Mouse (Mus musculus) ovary, postnatal 10 days (tissue): ENCODE data around the gene Msh5.

Source experiments
- DNase-seq: peaks from one replicate; pipeline ENCODE4 v3.0.0; 2022; ENCODE audit warnings: low spot score

Gene Msh5

DNA sequence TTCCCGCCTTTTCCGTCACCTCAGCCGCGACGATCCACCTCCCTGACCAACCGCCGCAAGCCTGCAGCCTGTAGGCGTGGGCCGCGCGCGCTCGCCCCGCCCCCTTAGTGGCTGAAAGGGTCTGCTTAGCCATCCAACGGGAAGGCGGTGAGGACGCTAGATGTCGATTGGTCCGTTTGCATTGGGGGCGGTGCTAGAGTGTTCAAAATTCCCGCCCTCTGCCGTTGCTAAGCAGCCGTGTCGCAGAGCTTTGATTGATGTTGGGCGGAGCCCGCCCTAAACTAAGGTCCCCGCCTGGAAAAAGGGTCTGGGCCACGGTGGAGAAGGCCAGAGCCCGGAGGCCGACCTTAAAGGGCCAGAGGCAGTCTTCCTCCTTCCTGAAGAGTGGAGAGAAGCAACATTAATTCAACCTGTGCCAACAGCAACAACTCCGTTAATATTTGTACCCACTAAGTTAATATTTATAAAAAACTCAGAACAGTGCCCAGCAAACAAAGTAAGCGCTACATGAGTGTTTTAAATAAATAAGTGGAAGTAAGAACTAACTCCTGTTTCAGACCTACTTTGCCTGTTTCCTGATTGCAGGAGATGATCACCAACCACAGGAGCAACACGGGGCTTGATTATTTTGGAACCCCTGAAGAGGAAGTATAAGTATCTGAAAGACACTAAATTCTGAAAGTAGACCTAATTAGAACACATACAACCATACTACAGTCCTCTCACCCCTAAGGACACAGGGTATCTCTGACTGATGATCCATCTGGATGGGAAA is at the start of gene Msh5:
Gene Msh5 (minus strand): TSS at position 65 of the 775 bp plus-strand sequence.
- DNase-seq, result peak; percentile 88

DNA sequence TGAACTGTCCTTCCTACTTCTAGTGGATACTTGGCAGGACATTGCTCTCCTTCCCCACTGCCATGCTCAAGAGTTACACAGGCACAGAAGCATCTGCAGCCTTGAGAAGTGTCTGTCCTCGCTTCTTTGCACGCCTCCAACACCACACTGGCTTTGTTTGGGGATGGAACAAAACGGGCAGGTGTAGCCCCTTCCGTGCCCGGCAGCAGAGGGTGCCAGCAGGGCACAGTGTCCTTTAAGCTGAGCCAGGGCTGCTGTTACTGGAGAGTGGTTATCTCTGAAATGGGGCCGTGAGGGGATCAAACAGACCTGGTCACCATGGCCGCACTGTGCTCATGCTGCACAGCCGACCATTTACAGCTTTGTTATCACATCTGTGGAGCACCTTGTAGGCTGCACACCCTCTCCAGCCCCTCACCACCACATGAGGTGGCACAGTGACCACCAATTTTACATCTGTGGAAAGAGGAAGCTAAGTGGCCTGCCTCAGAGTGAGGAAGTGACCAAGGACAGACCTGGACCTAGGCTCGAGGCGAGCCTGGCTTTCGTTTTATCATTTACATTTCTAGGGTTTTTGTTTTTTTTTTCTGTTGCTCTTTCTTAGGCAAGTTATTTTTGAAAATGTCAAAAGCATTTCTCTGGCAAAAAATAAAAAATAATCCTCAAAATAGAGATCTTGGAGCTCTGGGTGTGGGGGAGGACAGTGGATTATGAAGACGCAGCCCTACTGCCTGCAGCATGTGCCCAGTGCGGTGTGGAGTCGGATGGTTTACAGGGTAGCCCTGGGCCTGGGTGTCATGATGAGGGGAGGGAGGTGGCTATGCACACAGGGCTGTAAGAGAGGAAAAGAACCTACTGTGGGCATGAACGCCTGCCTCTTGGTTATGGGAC is 48.2 kb upstream of the Msh5 start:
- DNase-seq, result no peak

DNA sequence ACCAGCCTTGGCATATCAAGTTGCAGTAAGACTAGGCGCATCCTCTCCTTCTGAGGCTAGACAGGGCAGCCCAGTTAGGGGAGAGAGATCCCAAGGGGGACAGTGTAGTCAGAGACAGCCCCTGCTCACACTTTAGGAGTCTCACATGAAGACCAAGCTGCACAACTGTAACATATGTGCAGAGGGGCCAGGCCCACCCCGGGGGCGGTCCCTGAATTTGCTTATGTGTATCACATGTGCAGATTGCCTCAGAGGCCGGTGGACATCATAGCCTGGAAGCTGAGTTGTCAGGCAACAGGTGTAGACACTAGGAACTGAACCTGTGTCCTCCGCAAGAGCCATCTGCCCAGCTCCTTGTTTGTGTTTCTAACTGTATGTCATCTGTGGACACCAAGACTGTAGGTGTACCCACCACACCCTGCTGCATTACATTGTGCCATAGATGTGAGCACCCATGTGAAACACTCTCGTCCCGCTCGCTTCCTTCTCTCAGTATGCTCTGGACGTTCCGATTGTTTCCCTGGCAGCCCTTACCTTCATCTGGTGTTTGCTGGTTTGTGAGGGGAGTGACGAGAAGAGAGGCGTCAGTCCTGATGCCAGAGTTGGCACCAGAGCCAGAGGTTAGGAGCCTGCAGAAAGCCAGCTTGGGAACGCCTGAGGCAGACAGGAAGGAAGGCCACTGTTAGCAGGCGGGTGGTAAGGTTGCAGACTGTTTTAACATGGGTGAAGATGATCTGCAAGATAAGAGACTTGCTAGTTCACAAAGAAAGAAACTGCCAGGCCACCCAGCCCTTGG is 46.1 kb upstream of the Msh5 start:
- no peak for DNase-seq

DNA sequence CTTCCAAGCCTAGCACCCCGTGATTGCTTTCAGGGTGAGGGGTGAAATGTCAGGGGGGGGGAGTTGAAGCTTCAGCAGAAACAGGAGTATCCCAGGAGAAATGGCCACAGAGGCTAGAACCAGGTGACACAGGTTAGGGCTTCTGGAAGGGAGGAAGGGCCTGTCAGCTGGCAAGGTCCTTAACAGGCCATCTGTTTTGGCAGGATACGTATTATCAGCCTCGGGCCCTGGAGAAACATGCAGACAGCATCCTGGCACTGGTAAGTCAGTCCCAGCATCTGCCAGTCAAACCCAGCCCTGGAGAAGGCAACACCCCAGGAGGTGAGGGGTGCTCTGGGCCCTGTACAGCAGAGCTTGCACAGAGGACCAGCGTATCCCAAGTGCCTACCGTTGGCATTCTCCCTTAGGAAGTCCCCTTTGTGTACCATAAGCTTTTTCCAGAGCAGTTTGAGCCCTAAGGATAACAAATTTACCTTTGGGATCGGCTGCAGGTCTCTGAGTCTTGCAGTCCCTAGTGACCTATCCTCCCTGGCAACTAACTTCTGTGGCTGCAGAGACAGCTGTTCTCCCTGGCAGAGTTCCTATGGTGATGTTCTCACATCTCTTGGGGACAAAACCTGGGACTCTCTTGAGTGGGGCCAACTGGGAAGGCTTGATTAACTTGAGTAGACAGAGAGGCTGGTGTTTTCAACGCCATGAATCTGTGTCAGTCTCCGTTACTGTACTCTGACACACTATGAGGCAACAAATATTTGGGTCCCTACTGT is 43.8 kb upstream of the Msh5 start:
- no peak for DNase-seq

DNA sequence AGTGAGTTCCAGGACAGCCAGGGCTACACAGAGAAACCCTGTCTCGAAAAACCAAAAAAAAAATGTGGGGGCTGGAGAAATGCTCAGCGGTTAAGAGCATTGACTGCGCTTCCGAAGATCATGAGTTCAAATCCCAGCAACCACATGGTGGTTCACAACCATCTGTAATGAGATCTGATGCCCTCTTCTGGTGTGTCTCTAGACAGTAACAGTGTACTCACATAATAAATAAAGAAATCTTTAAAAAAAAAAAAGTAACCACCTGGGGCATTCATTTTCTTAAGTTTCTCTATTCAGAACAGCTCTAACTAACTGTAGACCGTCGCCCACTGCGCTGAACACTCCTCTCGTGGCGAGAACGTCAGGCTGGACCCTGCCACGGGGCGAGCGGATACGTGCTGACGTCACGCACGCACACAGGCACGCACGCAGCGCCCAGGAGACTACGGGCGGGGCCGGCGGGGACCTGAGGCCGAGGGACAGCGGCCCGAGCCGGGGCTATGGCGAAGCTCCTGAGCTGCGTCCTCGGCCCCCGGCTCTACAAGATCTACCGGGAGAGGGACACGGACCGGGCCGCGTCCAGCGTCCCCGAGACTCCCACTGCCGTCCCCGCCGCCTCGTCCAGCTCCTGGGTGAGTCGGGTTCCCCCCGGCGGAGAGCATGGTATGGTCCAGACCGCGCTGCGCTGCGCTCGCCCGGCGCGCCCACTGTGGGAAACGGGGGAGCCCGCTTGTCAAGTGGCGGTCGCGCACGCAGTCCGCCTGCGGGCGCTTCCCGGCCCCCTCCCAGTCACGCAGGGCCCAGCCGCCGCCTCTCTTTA is 42.5 kb upstream of the Msh5 start, which contains the start of gene Abhd16a:
Gene Abhd16a (plus strand): TSS at position 439 of the 820 bp plus-strand sequence.
- peak; percentile 93 for DNase-seq

DNA sequence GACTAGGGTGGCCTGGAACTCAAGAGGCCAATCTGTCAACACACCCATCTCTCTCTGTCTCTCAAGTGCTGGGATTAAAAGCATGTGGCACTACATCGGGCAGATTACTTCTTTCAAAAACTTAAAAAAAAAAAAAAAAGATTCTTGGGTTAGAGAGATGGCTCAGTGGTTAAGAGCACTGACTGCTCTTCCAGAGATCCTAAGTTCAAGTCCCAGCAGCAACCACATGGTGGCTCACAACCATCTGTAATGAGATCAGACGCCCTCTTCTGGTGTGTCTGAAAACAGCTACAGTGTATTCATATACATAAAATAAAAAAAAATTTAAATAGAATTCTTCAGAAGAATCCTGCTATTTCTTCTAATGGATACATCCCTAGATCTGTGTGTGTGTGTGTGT is 41.6 kb upstream of the Msh5 start:
- DNase-seq, result no peak

DNA sequence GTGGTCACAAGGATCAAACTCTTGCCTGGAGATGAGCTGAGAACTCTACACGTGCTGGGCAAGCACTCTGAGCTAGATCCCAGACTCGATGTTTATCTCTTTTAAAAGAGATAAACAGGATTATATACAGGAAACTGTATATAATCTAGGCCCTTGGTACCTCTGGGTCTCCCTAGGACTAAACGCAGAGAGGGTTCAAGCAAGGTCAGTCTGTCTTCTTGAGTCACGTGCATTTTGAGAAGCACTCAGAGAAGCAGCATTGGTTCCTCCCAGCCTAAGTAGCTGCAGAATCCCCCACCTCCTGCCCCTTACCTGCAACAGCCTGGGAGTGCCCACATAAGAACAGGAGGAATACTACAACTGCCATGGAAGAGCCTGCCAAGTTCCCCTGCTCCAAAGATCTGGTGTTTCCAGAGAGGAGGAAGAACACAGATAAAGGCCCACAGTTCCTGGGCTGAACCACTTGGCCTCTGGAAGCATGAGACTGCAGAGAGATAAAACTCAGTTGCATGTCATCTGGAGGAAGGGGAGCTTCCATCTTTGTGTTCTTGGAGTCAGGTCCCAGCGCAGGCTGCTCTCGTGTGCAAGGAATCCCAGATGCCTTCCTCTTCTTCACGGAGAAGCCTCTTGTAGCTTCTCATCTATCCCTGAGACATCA is 38.8 kb upstream of the Msh5 start, which contains the start of gene Ly6g6f:
Gene Ly6g6f (minus strand): TSS at position 403 of the 658 bp plus-strand sequence.
- DNase-seq, result no peak

DNA sequence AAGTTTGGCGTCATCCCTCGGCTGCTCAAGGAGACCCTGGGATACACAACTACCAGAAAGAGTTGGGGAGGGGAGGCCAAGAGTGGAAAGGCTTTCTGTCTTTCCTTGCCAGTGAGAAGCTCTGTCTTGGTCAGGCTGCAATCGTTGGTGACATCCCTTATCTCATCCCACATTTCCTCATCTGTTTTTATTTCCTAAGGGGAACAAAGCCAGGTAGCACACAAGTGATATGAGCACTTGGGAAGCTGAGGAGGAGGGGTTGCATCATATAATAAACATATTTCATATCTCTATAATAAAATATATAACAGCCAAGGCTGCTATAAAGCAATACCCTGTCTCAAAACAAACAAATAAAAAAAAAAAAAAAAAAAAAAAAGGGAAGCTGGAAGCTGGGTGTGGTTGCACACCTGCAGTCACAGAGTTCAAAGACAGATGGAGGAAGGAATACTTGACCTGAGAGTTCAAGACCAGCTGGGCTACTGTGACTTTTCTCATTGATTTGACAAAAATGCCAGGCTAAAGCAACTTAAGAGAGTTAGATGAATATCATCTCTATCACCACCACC is 37.5 kb upstream of the Msh5 start:
- DNase-seq, result no peak

DNA sequence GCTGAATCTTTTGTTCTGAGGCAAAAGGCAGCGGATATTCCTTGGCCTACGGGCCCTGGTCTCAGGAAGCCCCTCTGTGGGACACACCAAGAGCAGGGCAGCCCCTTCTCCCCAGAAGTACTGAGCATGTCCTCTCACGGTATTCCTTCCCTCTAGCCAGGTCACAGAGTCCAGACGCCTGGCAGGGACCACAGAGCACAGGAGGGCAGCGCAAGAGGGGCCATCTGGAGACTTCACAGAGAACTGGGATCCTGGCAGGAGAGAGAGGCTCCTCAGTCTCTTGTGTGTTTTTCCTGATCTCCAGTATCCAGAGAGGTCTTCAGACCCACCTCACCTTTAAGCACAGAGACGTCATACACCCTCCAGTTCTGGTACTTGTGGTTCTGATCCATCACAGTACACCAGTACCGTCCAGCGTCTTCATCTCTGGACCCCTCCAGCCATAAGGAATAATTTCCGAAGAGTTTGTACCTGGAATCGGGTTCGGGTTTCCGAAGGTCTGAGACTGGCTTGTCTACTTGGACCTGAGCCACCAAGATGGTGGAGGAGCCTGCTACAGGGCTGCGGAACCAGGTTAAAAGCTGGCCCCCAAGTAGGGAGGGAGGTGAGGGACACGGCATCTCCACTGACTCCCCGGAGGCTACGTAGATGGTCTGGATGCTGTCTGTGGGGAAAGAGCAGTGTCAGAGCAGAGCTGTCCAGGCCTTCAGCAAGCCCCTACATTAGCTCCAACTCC is 36.5 kb upstream of the Msh5 start:
- no peak for DNase-seq

DNA sequence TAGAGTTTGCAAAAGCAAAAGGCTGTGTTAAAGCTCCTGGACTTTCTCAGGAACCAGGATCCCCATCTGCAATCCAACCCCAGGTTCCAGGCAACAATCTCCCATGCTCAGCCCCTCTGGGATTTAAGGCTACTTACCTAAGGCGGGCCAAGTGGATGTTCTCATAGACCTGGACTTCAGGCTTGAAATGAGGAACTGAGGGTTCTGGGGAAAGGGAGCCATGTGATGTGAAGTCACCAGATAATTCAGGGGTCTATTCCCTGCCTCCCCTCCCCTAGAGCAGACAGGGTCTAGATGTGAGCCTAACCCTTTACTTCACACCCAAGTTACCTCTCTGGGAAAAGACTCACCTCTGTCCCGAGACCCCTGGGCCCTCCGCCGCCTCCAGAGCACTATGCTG is 34.2 kb upstream of the Msh5 start:
- no peak for DNase-seq

DNA sequence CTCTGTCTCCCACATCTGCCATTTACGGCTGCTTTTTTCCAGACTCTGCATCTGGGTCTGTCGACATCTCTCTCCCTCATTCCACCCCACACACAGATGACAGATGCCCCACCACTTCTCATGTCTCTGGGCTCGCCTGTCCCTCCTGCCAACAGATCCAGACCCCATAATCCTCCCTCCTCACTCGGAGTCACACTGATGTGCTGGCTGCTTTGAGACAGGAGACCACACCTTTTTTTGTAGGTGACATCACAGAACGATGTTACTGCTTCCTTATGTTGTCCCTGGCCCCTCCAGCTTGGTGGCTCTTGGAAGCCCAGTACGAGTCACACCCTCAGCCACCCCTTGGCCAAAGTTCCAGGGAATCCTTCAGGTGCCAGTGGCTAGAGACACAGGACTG is 33.7 kb upstream of the Msh5 start:
- DNase-seq, result no peak

DNA sequence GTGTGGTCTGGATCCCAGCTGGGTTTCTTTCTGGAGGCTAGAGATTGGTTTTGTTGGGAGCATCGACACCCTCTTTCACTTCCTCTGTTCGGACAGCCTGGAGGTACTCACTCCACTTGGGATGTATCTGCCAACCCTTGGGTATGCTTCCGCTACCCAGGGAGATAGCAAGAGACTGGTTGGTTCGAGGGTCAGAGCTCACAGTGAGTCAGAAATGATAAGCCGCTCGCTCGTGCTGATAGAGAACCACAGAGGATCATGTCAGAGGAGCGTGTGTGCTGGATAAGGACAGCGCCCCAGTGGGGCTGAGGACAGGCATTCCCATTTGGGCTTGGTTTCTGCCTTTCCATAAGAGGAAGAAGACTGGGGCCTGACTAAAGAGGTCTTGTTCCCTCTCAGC is 33.2 kb upstream of the Msh5 start:
- DNase-seq, result no peak

DNA sequence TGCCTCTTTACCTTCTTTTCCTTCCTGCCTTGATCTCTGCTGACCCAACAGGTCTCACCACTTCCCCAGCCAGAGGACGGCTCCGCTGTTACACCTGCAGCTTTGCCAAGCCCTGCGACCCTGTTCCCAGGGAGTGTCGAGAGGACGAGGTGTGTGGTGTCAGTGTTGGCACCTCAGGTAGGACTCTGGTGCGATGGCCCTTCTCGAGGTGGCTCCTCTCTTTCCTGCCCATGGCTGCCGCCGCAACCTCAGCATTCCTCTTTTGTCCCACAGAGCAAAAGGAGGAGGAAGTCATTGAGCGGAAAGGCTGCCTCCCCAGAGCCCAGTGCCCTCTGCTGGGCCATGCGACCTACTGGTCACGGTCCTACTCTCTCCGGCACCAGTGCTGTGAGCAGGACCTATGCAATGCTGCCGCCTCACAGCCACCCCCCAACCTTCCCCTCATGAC is 31.3 kb upstream of the Msh5 start, which contains the start of gene Ly6g6d:
Gene Ly6g6d (minus strand): TSS at position 280 of the 448 bp plus-strand sequence.
- no peak for DNase-seq

DNA sequence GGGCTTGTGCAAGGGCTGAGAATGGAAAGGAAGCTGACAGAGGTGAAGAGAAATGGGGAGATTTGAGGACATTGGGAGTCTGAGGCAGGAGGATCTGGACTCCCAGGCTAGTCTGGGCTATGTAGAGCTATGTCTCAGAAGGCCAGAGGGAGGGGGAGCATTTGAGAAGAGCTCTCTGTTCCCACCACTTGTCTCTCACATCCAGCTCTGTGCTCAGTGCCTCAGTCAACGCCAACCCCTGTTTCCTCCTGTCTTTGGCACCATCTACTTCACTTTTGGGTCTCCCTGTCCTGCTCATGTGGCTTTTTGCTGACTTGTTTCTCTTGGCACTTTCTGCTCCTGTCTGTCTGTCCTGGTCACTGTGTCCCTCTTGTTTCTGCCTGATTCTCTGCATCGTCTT is 30.7 kb upstream of the Msh5 start:
- no peak for DNase-seq

DNA sequence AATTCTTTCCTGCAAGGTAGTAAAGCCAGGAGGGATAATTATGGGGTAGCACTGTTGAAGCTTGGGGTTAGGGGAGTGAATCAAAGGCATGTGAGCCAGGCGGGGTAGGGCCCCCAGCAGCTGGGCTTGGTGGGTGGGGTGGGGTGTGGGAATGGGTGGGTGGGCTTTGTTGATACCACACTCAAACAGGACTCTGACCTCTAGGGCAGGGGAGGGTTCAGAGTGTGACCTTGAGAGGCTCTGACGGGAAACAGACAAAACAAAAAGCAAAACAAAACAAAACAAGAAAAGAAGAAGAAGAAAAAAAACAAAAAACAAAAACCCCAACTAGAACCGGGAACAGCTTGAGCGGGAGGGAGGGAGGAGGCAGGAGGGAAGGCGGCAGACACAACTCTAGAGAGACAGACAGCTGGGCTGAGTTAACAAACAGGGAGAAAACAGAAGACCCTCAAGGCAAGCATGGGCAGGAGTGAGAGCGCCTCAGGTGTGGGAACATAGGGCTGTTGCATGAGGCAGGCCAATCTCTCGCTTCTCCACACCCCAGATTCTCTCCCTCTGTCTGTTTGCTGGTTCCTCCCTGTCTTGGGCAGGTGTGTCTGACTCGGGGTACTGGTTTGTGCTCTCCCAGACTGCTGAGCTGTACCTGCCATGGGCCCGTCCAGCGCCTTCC is 30.1 kb upstream of the Msh5 start, which contains the start of gene Ly6g6e:
Gene Ly6g6e (plus strand): TSS at position 396 of the 670 bp plus-strand sequence.
- no peak for DNase-seq

DNA sequence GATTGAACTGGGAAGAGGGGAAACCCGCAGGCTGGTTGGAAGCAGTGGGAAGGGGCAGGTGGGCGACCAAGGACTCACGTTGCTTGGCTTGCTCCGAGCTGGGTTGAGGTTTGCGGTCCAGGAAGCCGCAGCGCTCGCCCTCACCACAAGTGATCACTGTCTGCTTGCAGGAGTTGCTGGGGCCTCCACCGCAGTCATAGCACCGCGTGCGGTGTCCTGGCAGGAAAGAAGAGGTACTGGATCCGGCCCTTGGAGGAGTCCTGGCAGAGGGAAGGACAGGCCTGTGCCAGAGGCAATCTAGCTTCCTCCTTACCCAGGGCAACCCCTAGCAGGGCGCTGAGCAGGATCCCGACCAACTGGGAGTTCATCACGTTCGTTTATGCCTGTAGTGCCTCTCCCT is 27.6 kb upstream of the Msh5 start:
- DNase-seq, result no peak

DNA sequence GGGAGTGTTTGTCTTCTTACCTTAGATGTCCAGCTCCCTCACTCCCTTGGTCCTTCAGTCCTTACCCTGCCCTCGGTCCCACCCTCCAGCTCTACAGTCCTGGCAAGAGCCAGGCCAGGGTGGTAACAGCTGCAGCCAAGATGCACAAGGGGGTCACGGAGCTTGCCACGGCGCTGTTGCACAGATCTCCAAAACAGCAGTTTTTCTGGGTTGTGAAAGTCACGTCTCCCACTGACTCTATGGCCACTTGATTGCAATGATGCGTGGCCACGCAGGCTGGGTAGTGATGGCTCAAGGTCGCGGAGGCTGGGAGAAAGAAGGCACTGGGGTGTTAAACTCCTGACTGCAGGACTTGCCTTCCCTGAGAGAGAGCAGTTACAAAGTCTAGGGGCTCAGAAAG is 24.9 kb upstream of the Msh5 start:
- no peak for DNase-seq
